Mouse (Mus musculus): ENCODE data around the gene Pclaf. TPM values are rescaled to one million over a fixed set of nuclear protein-coding genes. Genes with fewer than 3 reads are reported as not detected.
A peak's percentile ranks its signal among the peaks of the same experiment; 100 is the strongest.

Gene Pclaf
- 60.9 and 62.4 TPM in 2 replicates for polyA plus RNA-seq (2012; ENCODE audit: insufficient read depth, insufficient read length, missing spikeins)

GRCm38 (mm10) chr9:65890143-65890628 lies at the start of gene Pclaf:
TSS of gene Pclaf (plus strand) at chr9:65890237.
- 0 out of 2 replicates have a peak within 1 kb of the TSS, but pooled peaks have one; percentile 27 for H3K27ac ChIP-seq (ENCODE audit: insufficient read depth, low read depth, low read length)
- H3K4me1 ChIP-seq (ENCODE audit: control insufficient read depth, insufficient read depth, low read length): peaks cover 5% of the 10 kb centered on the region; the same call in 1 of the 2 replicates
- peak within 1 kb of the TSS; percentile 85 for H3K4me3 ChIP-seq (ENCODE audit: insufficient read depth, low read length)
- no peak for TF ChIP-seq CTCF (IDR thresholded peaks at IDR 0.05; ENCODE audit: low read depth, low read length)

GRCm38 (mm10) chr9:65844421-65845165 lies 45.4 kb upstream of the Pclaf start:
- TF ChIP-seq POLR2A (IDR thresholded peaks at IDR 0.05; ENCODE audit: borderline replicate concordance, low read depth, low read length) (no peak), CTCF (IDR thresholded peaks at IDR 0.05; ENCODE audit: low read depth, low read length) (no peak)
- Histone ChIP-seq H3K4me1 (ENCODE audit: control insufficient read depth, insufficient read depth, low read length) (peaks cover 31% of the 10 kb centered on the region), H3K27ac (ENCODE audit: insufficient read depth, low read depth, low read length) (peak overlapping the region; percentile 55), H3K4me3 (ENCODE audit: insufficient read depth, low read length) (no peak overlapping the region)

- TF ChIP-seq POLR2A (IDR thresholded peaks at IDR 0.05; ENCODE audit: borderline replicate concordance, low read depth, low read length) (no peak), CTCF (IDR thresholded peaks at IDR 0.05; ENCODE audit: low read depth, low read length) (no peak)
- H3K27ac ChIP-seq (ENCODE audit: insufficient read depth, low read depth, low read length): no peak overlapping the region
- peaks cover 28% of the 10 kb centered on the region for H3K4me1 ChIP-seq (ENCODE audit: control insufficient read depth, insufficient read depth, low read length)
- H3K4me3 ChIP-seq (ENCODE audit: insufficient read depth, low read length): no peak overlapping the region
These were observed 41.9 kb upstream of the Pclaf start for GRCm38 (mm10) chr9:65848154-65848553.

GRCm38 (mm10) chr9:65850203-65850602 lies 39.8 kb upstream of the Pclaf start:
- TF ChIP-seq POLR2A (IDR thresholded peaks at IDR 0.05; ENCODE audit: borderline replicate concordance, low read depth, low read length) (no peak), CTCF (IDR thresholded peaks at IDR 0.05; ENCODE audit: low read depth, low read length) (no peak)
- H3K27ac ChIP-seq (ENCODE audit: insufficient read depth, low read depth, low read length): no peak overlapping the region
- H3K4me1 ChIP-seq (ENCODE audit: control insufficient read depth, insufficient read depth, low read length): peaks cover 14% of the 10 kb centered on the region
- no peak overlapping the region for H3K4me3 ChIP-seq (ENCODE audit: insufficient read depth, low read length)

- H3K4me1 ChIP-seq (ENCODE audit: control insufficient read depth, insufficient read depth, low read length): no peaks in the 10 kb centered on the region
- no peak overlapping the region for H3K4me3 ChIP-seq (ENCODE audit: insufficient read depth, low read length)
- TF ChIP-seq POLR2A (IDR thresholded peaks at IDR 0.05; ENCODE audit: borderline replicate concordance, low read depth, low read length): no peak
- no peak for TF ChIP-seq CTCF (IDR thresholded peaks at IDR 0.05; ENCODE audit: low read depth, low read length)
- no peak overlapping the region for H3K27ac ChIP-seq (ENCODE audit: insufficient read depth, low read depth, low read length)
These were observed 30.4 kb upstream of the Pclaf start for GRCm38 (mm10) chr9:65859656-65860055.

GRCm38 (mm10) chr9:65884564-65885315 lies 5.3 kb upstream of the Pclaf start:
- H3K4me1 ChIP-seq (ENCODE audit: control insufficient read depth, insufficient read depth, low read length): peaks cover 2% of the 10 kb centered on the region; the same call in 1 of the 2 replicates
- peak overlapping the region; percentile 89 for H3K4me3 ChIP-seq (ENCODE audit: insufficient read depth, low read length)
- peak overlapping the region; percentile 46 for H3K27ac ChIP-seq (ENCODE audit: insufficient read depth, low read depth, low read length)
- TF ChIP-seq CTCF (IDR thresholded peaks at IDR 0.05; ENCODE audit: low read depth, low read length): no peak
- no peak for TF ChIP-seq POLR2A (IDR thresholded peaks at IDR 0.05; ENCODE audit: borderline replicate concordance, low read depth, low read length)

GRCm38 (mm10) chr9:65891126-65891525 lies 1.1 kb downstream of the Pclaf start:
- no peak for TF ChIP-seq POLR2A (IDR thresholded peaks at IDR 0.05; ENCODE audit: borderline replicate concordance, low read depth, low read length)
- no peak for TF ChIP-seq CTCF (IDR thresholded peaks at IDR 0.05; ENCODE audit: low read depth, low read length)
- Histone ChIP-seq H3K4me1 (ENCODE audit: control insufficient read depth, insufficient read depth, low read length) (0 out of 2 replicates have a peak, but pooled peaks cover 2% of the 10 kb centered on the region), H3K27ac (ENCODE audit: insufficient read depth, low read depth, low read length) (no peak overlapping the region), H3K4me3 (ENCODE audit: insufficient read depth, low read length) (peak overlapping the region; percentile 85)

GRCm38 (mm10) chr9:65896977-65897376 lies 6.9 kb downstream of the Pclaf start:
- no peak overlapping the region for H3K27ac ChIP-seq (ENCODE audit: insufficient read depth, low read depth, low read length)

GRCm38 (mm10) chr9:65902879-65903278 lies 12.8 kb downstream of the Pclaf start:
- TF ChIP-seq POLR2A (IDR thresholded peaks at IDR 0.05; ENCODE audit: borderline replicate concordance, low read depth, low read length) (no peak), CTCF (IDR thresholded peaks at IDR 0.05; ENCODE audit: low read depth, low read length) (no peak)
- H3K27ac ChIP-seq (ENCODE audit: insufficient read depth, low read depth, low read length): no peak overlapping the region
- H3K4me1 ChIP-seq (ENCODE audit: control insufficient read depth, insufficient read depth, low read length): peaks cover 2% of the 10 kb centered on the region
- no peak overlapping the region for H3K4me3 ChIP-seq (ENCODE audit: insufficient read depth, low read length)

More at GRCm38 (mm10) chr9:65896977-65897376, 6.9 kb downstream of the Pclaf start:
- Histone ChIP-seq H3K4me3 (ENCODE audit: insufficient read depth, low read length) (no peak overlapping the region), H3K4me1 (ENCODE audit: control insufficient read depth, insufficient read depth, low read length) (no peaks in the 10 kb centered on the region)
- TF ChIP-seq POLR2A (IDR thresholded peaks at IDR 0.05; ENCODE audit: borderline replicate concordance, low read depth, low read length): no peak
- no peak for TF ChIP-seq CTCF (IDR thresholded peaks at IDR 0.05; ENCODE audit: low read depth, low read length)

GRCm38 (mm10) chr9:65903419-65903818 lies 13.4 kb downstream of the Pclaf start:
- H3K4me1 ChIP-seq (ENCODE audit: control insufficient read depth, insufficient read depth, low read length): peaks cover 4% of the 10 kb centered on the region
- H3K27ac ChIP-seq (ENCODE audit: insufficient read depth, low read depth, low read length): no peak overlapping the region
- H3K4me3 ChIP-seq (ENCODE audit: insufficient read depth, low read length): no peak overlapping the region
- TF ChIP-seq POLR2A (IDR thresholded peaks at IDR 0.05; ENCODE audit: borderline replicate concordance, low read depth, low read length): no peak
- no peak for TF ChIP-seq CTCF (IDR thresholded peaks at IDR 0.05; ENCODE audit: low read depth, low read length)

Data from bone marrow macrophage, adult 2 months (primary cell).